Mouse (Mus musculus) CH12.LX (cell line): ENCODE data around the gene Lamc1.

ENCODE experiments used
- CTCF ChIP-seq, 2 experiments: IDR thresholded peaks in 1 of 2; conservative IDR thresholded peaks in 1 of 2; 2 replicates each; pipeline ENCODE4 v1.5.1; 2011 to 2012; ENCODE audit warnings: low read depth in 2 of 2, low read length in 2 of 2, improper control_type of control experiment in 1 of 2, inconsistent platforms in 1 of 2, mild to moderate bottlenecking in 1 of 2, moderate library complexity in 1 of 2
- GABPA ChIP-seq: IDR thresholded peaks from 2 replicates; pipeline ENCODE4 v1.6.1; 2012; ENCODE audit warnings: low read depth, low read length, improper control_type of control experiment, inconsistent platforms; ENCODE audit not compliant: insufficient replicate concordance

DNA sequence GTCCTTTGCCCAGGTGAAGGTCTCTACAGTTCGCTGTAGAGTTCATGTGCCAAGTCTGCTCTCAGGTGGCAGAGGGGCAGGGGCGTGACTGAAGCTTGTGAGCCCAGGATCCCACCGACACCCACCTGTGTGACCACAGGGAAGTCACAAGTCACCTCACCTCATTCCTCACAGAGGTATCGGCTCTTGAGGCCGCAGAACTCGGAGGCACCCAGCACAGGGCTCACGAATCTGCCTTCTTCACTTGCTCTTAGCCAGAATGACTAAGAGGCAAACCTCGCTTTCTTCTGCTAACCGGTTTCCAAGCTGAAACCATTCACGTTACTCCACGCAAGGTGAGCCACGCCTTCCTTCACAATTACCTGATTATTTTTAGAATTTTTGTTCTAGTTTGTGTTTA, 11.2 kb downstream of the Lamc1 start:
- TF ChIP-seq GABPA, result no peak
- no peak for TF ChIP-seq CTCF (conservative IDR thresholded peaks at IDR 0.05 in 1 of 2, IDR thresholded peaks at IDR 0.05 in 1 of 2; ENCODE audit: low read depth in 2 of 2, low read length in 2 of 2)
